ENCODE assay signal across 8 mouse cellular contexts in the genomic region with DNA sequence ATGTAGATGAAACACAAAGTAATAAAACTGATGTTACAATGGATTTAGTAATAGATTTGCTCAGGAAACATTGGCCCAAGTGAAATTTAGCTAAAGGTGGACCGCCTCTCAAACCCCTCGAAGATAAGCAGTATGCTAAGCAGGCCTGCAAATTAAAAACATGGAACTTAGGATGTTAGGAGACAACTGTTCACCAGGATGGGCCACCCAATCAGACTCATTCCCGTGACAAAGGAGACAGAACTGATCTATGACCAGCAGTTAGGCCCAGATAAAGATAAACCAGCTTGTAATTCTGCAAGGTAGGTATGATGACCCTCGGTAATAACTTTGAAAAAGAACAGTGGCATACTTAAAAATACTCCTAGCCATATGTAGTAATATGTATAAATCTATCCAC. TPM values are rescaled to one million over a fixed set of nuclear protein-coding genes. Genes with fewer than 3 reads are reported as not detected.
DNase-seq lines count a peak whose midpoint lies in the region; ATAC-seq and TF ChIP-seq lines count a peak whose summit lies in the region.

No protein-coding gene starts in this region.

- peak overlapping the region; percentile 82 for H3K9ac ChIP-seq in hindbrain, embryonic 14.5 days
- peak overlapping the region; percentile 79; the same call in 1 of the 2 replicates for H3K9ac ChIP-seq in midbrain, embryonic 14.5 days (replicated peaks; ENCODE audit: low read length)

- H3K36me3 ChIP-seq in kidney, adult 2 months (ENCODE audit: control insufficient read depth, insufficient read depth, low read length) = no peaks in the 10 kb centered on the region; the same call in 1 of the 2 replicates
- H3K36me3 ChIP-seq in hindbrain, embryonic 14.5 days (replicated peaks; ENCODE audit: control insufficient read depth, insufficient read depth) = peaks cover 10% of the 10 kb centered on the region
- peaks cover 5% of the 10 kb centered on the region for H3K36me3 ChIP-seq in midbrain, embryonic 14.5 days (ENCODE audit: control insufficient read depth, insufficient read depth, low read length)

- H3K4me1 ChIP-seq in kidney, adult 2 months (ENCODE audit: control insufficient read depth, insufficient read depth, low read length) = peaks cover 4% of the 10 kb centered on the region; the same call in 1 of the 2 replicates
- H3K4me1 ChIP-seq in bone marrow macrophage, adult 2 months (ENCODE audit: control insufficient read depth, insufficient read depth, low read length) = peaks cover 6% of the 10 kb centered on the region
- H3K4me1 ChIP-seq in hindbrain, embryonic 14.5 days (replicated peaks; ENCODE audit: control insufficient read depth, insufficient read depth, low read length) = peaks cover 17% of the 10 kb centered on the region
- peaks cover 8% of the 10 kb centered on the region for H3K4me1 ChIP-seq in midbrain, embryonic 14.5 days (ENCODE audit: control insufficient read depth, insufficient read depth, low read length)

- 23% methylated on average over 4 of the region's 4 CpGs for WGBS in kidney, adult 2 months
- WGBS in hindbrain, embryonic 14.5 days = 59% methylated on average over 4 of the region's 4 CpGs
- WGBS in midbrain, embryonic 14.5 days = 49% methylated on average over 4 of the region's 4 CpGs

- DNase-seq in kidney, adult 2 months = peak; percentile 13
- no peak for DNase-seq in kidney, adult 18-20 months
- no peak for DNase-seq in hindbrain, embryonic 14.5 days (ENCODE audit: low spot score)
- no peak for DNase-seq in midbrain, embryonic 14.5 days
- no peak for DNase-seq in gastrocnemius, adult 18-20 months (ENCODE audit: low spot score)
- DNase-seq in natural killer cell, adult 2 months (ENCODE audit: low spot score in 2 of 2) = no peak
- no peak for DNase-seq in layer of hippocampus, postnatal 36 days

- no peak for TF ChIP-seq CTCF in kidney, adult 2 months (conservative IDR thresholded peaks at IDR 0.05; ENCODE audit: insufficient read depth, insufficient read length, low read depth, low read length)
- TF ChIP-seq CTCF in bone marrow macrophage, adult 2 months (IDR thresholded peaks at IDR 0.05; ENCODE audit: low read depth, low read length) = no peak

- H3K9me3 ChIP-seq in hindbrain, embryonic 14.5 days (ENCODE audit: control insufficient read depth, low read length) = no peaks in the 10 kb centered on the region
- H3K9me3 ChIP-seq in midbrain, embryonic 14.5 days (ENCODE audit: control insufficient read depth, low read length) = no peaks in the 10 kb centered on the region

- H3K4me2 ChIP-seq in hindbrain, embryonic 14.5 days (replicated peaks) = peak overlapping the region; percentile 74
- peak overlapping the region; percentile 71 for H3K4me2 ChIP-seq in midbrain, embryonic 14.5 days (ENCODE audit: low read length)

- no peak for TF ChIP-seq POLR2A in kidney, adult 2 months (IDR thresholded peaks at IDR 0.05; ENCODE audit: low read depth, low read length)
- no peak for TF ChIP-seq POLR2A in bone marrow macrophage, adult 2 months (IDR thresholded peaks at IDR 0.05; ENCODE audit: borderline replicate concordance, low read depth, low read length)

- H3K27ac ChIP-seq in kidney, adult 2 months (ENCODE audit: insufficient read depth, low read depth, low read length) = peak overlapping the region; percentile 74
- 0 out of 2 replicates have a peak overlapping the region, but pooled peaks have one; percentile 72 for H3K27ac ChIP-seq in bone marrow macrophage, adult 2 months (ENCODE audit: insufficient read depth, low read depth, low read length)
- H3K27ac ChIP-seq in hindbrain, embryonic 14.5 days = 0 out of 2 replicates have a peak overlapping the region, but pooled peaks have one; percentile 94
- H3K27ac ChIP-seq in midbrain, embryonic 14.5 days (replicated peaks; ENCODE audit: low read depth, low read length) = no peak overlapping the region

- H3K27me3 ChIP-seq in kidney, adult 2 months (replicated peaks; ENCODE audit: control insufficient read depth, insufficient read depth, low read length) = no peaks in the 10 kb centered on the region
- H3K27me3 ChIP-seq in hindbrain, embryonic 14.5 days (ENCODE audit: control insufficient read depth, insufficient read depth, low read length) = no peaks in the 10 kb centered on the region
- H3K27me3 ChIP-seq in midbrain, embryonic 14.5 days (ENCODE audit: control insufficient read depth, insufficient read depth, low read length) = no peaks in the 10 kb centered on the region

- no peak for ATAC-seq in hindbrain, embryonic 14.5 days (ENCODE audit: low FRiP score)
- no peak for ATAC-seq in midbrain, embryonic 14.5 days (ENCODE audit: low FRiP score, low TSS enrichment)

- H3K4me3 ChIP-seq in kidney, adult 2 months (ENCODE audit: insufficient read depth, low read depth, low read length) = peak overlapping the region; percentile 66
- peak overlapping the region; percentile 81 for H3K4me3 ChIP-seq in bone marrow macrophage, adult 2 months (ENCODE audit: insufficient read depth, low read length)
- peak overlapping the region; percentile 78 for H3K4me3 ChIP-seq in hindbrain, embryonic 14.5 days (replicated peaks; ENCODE audit: low read length)
- peak overlapping the region; percentile 82 for H3K4me3 ChIP-seq in midbrain, embryonic 14.5 days (replicated peaks; ENCODE audit: low read depth, low read length)

RNA-seq across cellular contexts. Expression of gene H2afv, which starts 1.1 kb away (rescaled TPM):
- polyA plus RNA-seq in kidney, adult 2 months (2012; rRNA removed) = 60.8 and 76.1 TPM in 2 replicates
- polyA plus RNA-seq in bone marrow macrophage, adult 2 months (2012; ENCODE audit: insufficient read depth, insufficient read length, missing spikeins) = 146 and 172 TPM in 2 replicates
- 239 and 249 TPM in 2 replicates for polyA plus RNA-seq in hindbrain, embryonic 14.5 days (2014; fragmentation: Nextera tagmentation; extraction: Ambion mirVana)
- 341 and 379 TPM in 2 replicates for polyA plus RNA-seq in midbrain, embryonic 14.5 days (2014; fragmentation: Nextera tagmentation; extraction: Ambion mirVana)
- 10 to 100 TPM; 61.3 to 63.7 TPM for total RNA-seq in gastrocnemius, adult 18-20 months (2021)
- total RNA-seq in layer of hippocampus, postnatal 36 days (2021) = 10 to 100 TPM; 41.8 to 42.6 TPM

RNA-seq across cellular contexts. Expression of gene Ppia, which starts 27.9 kb away (rescaled TPM):
- polyA plus RNA-seq in kidney, adult 2 months (2012; rRNA removed) = 1,045 and 1,237 TPM in 2 replicates
- 1,442 and 1,533 TPM in 2 replicates for polyA plus RNA-seq in bone marrow macrophage, adult 2 months (2012; ENCODE audit: insufficient read depth, insufficient read length, missing spikeins)
- 4,304 and 4,427 TPM in 2 replicates for polyA plus RNA-seq in hindbrain, embryonic 14.5 days (2014; fragmentation: Nextera tagmentation; extraction: Ambion mirVana)
- 3,781 and 4,177 TPM in 2 replicates for polyA plus RNA-seq in midbrain, embryonic 14.5 days (2014; fragmentation: Nextera tagmentation; extraction: Ambion mirVana)
- total RNA-seq in gastrocnemius, adult 18-20 months (2021) = 100 to 1,000 TPM; 185 to 242 TPM
- total RNA-seq in layer of hippocampus, postnatal 36 days (2021) = 1,000 to 10,000 TPM; 1,662 to 1,810 TPM

RNA-seq across cellular contexts. Expression of gene Purb, which starts 32.6 kb away (rescaled TPM):
- 5.8 and 7.6 TPM in 2 replicates for polyA plus RNA-seq in kidney, adult 2 months (2012; rRNA removed)
- 37.3 and 37.7 TPM in 2 replicates for polyA plus RNA-seq in bone marrow macrophage, adult 2 months (2012; ENCODE audit: insufficient read depth, insufficient read length, missing spikeins)
- polyA plus RNA-seq in hindbrain, embryonic 14.5 days (2014; fragmentation: Nextera tagmentation; extraction: Ambion mirVana) = 9.8 and 9.9 TPM in 2 replicates
- 12.5 and 12.7 TPM in 2 replicates for polyA plus RNA-seq in midbrain, embryonic 14.5 days (2014; fragmentation: Nextera tagmentation; extraction: Ambion mirVana)
- total RNA-seq in gastrocnemius, adult 18-20 months (2021) = 10 to 100 TPM; 19.0 to 21.1 TPM
- 100 to 1,000 TPM; 255 to 257 TPM for total RNA-seq in layer of hippocampus, postnatal 36 days (2021)

RNA-seq across cellular contexts. Expression of gene Zmiz2, which starts 54.2 kb away (rescaled TPM):
- 47.7 and 53.7 TPM in 2 replicates for polyA plus RNA-seq in kidney, adult 2 months (2012; rRNA removed)
- polyA plus RNA-seq in bone marrow macrophage, adult 2 months (2012; ENCODE audit: insufficient read depth, insufficient read length, missing spikeins) = 89.7 and 107 TPM in 2 replicates
- polyA plus RNA-seq in hindbrain, embryonic 14.5 days (2014; fragmentation: Nextera tagmentation; extraction: Ambion mirVana) = 31.7 and 33.5 TPM in 2 replicates
- polyA plus RNA-seq in midbrain, embryonic 14.5 days (2014; fragmentation: Nextera tagmentation; extraction: Ambion mirVana) = 41.6 and 42.6 TPM in 2 replicates
- total RNA-seq in gastrocnemius, adult 18-20 months (2021) = 10 to 100 TPM; 49.3 to 51.1 TPM
- total RNA-seq in layer of hippocampus, postnatal 36 days (2021) = 100 to 1,000 TPM; 152 to 170 TPM
